Mouse (Mus musculus): ENCODE results near the gene Ube2z.

DNA sequence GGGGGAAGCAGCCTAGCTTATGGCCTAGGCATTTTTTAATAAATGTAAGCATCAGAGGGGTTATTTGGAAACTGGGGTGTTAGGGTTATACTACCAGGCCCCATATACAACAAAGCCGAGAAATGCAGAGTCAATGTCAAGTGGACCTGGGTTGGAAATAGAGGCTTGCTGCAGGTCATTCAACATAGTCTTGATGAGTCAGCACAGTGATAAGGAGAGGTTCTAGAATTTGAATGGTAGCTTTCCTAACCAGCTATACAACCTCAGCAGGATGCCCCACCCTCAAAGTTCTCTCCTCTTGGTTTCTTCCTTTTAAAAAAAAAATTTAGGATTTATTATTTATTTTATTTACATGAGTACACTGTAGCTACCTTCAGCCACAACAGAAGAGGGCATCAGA is 5.8 kb upstream of the Ube2z start:
- TF ChIP-seq CTCF (IDR thresholded peaks at IDR 0.05; ENCODE audit: low read depth), result no peak
- no peak for TF ChIP-seq EP300 (IDR thresholded peaks at IDR 0.05; ENCODE audit: low read depth)

Measured in liver, embryonic 14.5 days (tissue).